Mouse (Mus musculus): ENCODE measurements around the gene Rgs6.

The Rgs6 gene

DNA sequence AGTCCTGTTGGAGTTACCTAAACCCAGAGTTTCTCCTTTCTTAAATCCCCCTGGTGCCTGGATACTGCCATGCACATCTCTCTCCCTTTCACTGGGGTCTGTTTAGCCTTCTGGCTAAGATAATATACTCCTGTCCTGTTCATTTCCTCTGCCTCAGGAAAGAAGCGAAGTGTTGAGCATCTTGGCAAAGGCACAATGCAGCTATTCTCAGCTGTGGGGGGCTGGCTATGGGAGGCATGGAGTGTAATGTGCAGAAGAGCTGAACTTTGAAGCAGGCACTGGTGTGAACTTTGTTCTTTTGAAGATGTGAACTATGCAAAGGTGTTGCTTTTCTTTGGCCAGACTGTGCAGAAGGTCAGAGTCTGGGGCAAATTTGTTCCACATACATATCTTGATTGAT, 169.3 kb downstream of the Rgs6 start:
- DNase-seq (ENCODE audit: low spot score), result no peak

DNA sequence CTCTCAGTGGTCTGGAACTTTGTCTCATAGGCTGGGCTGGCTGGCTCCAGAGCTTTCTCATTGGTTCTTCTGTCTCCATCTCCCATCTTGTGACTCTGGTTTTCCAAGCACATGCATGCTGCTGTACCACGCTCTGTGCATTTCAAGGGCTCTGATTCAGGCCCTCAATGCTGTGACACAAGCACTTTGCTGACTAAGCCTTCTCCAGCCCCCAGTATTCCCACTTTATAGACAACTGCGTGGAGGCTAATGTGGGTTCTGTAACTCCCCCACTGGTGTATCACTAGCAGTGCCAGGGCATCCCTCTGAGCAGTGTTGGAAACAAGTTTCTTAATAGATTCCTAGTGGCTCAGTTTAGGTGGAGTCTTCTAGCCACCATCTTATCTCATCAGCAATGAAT, 174.0 kb downstream of the Rgs6 start:
- no peak for DNase-seq (ENCODE audit: low spot score)

DNA sequence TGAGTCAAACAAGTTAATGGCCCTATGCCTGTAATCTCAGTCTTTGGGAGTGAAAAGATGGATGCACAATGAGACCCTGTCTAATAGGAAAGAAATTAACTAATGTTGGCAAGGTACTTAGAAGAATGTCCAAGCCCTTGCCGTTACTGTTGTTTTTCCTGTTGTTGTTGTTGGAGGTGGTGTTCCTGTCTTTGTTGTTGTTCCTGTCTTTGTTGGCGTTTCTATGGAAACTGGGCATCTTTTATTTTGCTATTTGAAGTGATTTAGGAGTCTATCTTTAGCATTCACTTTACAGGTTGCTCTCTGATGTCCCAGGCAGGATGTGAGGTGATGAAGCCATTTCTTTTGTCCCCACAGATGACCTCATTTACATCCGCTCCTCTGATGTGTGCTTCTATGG, 180.6 kb downstream of the Rgs6 start:
- no peak for DNase-seq (ENCODE audit: low spot score)

GRCm38 (mm10) chr12:82772215-82772614, 184.1 kb downstream of the Rgs6 start:
- no peak for DNase-seq (ENCODE audit: low spot score)

DNA sequence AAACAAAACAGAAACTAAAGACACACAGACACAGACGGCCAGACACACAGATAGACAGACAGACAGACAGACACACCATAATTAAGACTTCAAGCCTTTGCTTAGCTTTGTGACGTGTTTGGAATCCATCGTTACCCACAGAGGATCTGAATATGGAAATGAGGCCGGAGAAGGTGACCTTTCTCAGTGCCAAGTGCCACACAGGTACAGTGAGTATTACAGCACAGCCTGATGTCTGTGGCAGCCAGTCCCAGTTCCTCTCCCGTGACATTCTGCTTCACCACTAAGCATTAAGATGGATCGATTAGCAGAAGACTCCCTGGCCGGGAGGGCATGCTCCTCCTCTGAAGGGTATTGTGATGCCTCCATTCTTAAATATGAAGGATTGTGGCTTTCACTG, 186.5 kb downstream of the Rgs6 start:
- DNase-seq (ENCODE audit: low spot score), result no peak

DNA sequence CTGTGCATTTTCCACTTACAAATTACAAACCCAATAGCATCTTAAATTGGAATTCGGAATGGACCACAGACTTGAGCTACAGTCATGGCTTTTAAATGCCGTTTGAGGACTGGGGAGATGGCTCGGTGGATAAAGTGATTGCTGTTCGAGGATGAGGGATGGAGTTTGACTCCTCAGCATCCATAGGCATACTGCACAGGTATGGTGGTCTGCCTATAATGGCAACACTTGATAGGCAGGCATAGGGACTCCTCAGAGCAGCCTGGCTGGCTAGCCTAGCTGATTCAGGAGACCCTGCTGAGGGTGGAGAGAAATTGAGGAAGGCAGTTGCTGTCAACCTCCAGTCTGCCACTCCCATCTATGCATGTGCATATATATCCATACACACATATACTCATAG, 188.6 kb downstream of the Rgs6 start:
- DNase-seq (ENCODE audit: low spot score), result no peak

GRCm38 (mm10) chr12:82780936-82781335, 192.8 kb downstream of the Rgs6 start:
- no peak for DNase-seq (ENCODE audit: low spot score)

DNA sequence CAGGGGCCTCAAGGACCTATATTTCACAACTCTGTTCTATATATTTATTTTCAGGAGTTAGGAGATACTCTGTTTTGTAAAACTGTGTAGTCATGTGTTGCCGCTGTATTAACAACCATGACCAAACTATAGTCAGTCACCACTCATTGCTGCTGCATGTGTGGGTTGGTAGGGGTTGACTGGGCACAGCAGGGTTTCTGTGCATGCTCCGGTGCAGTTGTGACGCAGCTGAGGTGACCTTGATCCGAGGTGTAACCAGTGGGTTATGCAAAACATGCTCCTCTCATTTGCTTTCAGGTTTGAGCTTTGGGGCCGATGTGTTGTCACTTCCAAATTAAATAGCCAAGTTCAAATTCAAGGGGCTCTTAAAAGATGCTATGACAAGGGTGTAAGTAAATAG, 193.3 kb downstream of the Rgs6 start:
- DNase-seq (ENCODE audit: low spot score), result no peak

- DNase-seq (ENCODE audit: low spot score), result no peak
These were observed 204.0 kb downstream of the Rgs6 start for GRCm38 (mm10) chr12:82792122-82792521.

DNA sequence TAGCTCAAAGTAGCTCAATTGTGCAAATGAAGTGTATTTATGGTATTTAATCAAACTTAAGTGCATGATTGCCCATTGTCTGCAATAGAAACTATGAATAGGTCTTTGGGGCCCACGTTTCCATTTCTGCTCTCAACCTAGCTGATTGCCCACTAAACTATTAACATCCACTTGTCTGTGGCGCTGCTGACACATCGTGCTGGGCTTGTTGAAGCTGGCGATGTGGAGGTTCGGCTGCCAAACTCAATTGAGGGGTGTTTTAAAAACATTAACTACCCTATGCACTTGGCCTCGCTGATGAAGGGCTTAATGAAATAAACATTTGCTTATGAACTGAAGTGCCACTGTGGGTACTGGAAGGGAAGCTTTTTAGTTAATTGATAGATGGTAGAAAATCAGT, 211.8 kb downstream of the Rgs6 start:
- DNase-seq (ENCODE audit: low spot score), result no peak

GRCm38 (mm10) chr12:82801736-82802135, 213.6 kb downstream of the Rgs6 start:
- DNase-seq (ENCODE audit: low spot score), result no peak

GRCm38 (mm10) chr12:82802711-82803110, 214.6 kb downstream of the Rgs6 start:
- DNase-seq (ENCODE audit: low spot score), result no peak

- DNase-seq (ENCODE audit: low spot score), result no peak
These were observed 217.1 kb downstream of the Rgs6 start for GRCm38 (mm10) chr12:82805167-82805566.

GRCm38 (mm10) chr12:82810631-82811030, 222.5 kb downstream of the Rgs6 start:
- no peak for DNase-seq (ENCODE audit: low spot score)

DNA sequence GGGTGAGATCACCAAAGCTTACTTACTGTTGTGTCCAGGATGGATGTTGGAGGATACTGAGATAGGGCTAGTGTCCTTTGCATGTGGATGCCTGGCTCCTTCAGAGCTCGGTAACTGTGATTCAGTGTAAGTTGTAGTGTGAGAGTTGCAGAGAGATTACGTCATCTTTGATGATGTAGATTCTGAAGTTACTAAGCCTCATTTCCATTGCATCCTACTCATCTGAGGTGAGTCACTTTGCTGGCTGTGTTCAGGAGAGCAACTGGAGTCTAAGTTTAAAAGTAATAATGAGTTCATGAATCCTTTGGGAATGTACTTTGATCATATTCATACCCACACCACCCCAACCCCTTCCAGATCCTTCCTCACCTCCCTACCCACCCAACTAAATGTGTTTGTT, 227.9 kb downstream of the Rgs6 start:
- DNase-seq (ENCODE audit: low spot score), result no peak

- DNase-seq (ENCODE audit: low spot score), result no peak
These were observed 231.2 kb downstream of the Rgs6 start for GRCm38 (mm10) chr12:82819328-82819727.

DNA sequence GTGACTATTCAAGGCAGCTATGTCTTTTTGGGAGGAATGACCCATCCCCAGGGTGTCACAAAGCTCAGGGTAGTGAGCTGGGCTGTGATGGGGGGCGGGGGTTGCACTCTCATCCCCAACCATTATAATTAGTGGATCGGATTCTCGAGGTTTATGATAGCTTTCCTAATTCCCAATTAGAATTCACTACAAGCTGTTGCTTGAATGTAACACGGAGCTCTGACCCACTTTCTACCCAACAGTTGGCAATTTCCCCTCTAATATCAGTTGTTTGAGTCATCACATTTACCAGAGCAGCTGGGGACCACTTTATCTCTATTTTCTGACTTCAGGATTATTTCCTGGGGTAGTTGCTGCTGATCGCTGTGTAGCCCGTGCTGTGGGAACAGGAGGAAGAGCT, 231.9 kb downstream of the Rgs6 start:
- DNase-seq (ENCODE audit: low spot score), result no peak

- DNase-seq (ENCODE audit: low spot score), result no peak
These were observed 234.9 kb downstream of the Rgs6 start for GRCm38 (mm10) chr12:82822821-82823620.

DNA sequence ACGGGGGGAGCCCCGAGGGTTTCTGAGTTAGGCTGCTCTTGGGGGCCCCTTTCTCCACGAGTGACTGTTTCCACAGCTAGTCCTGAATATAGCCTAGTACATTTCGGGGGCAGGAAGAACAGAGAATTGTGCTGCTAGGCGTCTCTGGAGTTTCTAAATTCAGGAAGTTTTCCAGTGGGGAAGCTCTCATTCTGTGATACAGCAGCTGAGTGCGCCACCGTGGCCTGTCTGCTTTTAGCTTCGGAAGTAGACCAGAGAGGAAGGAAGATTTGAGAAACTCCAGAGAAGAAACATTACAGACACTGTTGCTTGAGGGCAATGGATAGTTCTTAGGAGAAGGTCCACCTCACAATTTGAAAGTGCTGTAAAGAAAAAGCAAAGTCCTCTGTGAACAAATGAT, 242.2 kb downstream of the Rgs6 start:
- DNase-seq (ENCODE audit: low spot score), result no peak

GRCm38 (mm10) chr12:82838544-82838943, 250.5 kb downstream of the Rgs6 start:
- DNase-seq (ENCODE audit: low spot score), result no peak

DNA sequence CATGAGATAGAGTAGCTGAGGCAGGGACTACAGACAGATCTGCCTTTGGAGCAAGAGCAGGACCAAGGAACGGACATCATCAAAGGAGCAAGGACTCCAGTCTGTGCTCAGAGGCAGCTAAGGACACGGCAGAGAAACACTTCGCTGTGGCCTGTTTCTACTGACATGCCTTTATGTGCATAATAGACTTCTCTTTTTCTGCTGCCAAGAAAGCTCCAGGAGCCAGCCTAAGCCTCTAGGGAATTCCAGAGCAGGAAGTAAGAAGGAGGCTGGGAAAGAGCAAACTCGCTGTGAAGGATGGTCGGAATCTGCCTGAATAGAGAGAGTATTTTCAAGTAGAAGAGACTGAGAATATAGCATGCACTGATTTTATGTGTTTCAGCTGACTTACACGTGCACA, 253.5 kb downstream of the Rgs6 start:
- DNase-seq (ENCODE audit: low spot score), result no peak

GRCm38 (mm10) chr12:82848304-82848872, 260.3 kb downstream of the Rgs6 start:
- DNase-seq (ENCODE audit: low spot score), result no peak

- DNase-seq (ENCODE audit: low spot score), result no peak
These were observed 266.8 kb downstream of the Rgs6 start for GRCm38 (mm10) chr12:82854902-82855301.

Measured in urinary bladder, postnatal 25 days (tissue).